Mouse (Mus musculus) heart, postnatal 0 days (tissue): ENCODE measurements at regions not wholly inside any gene's neighbourhood (a gene's known extent, or its start where the extent isn't known, plus 50 kb on each side); places are given as distances from the start of the nearest gene placed in this dataset.

Experiments used
- CTCF ChIP-seq: IDR thresholded peaks from 2 replicates; pipeline ENCODE4 v1.5.1; 2016; ENCODE audit warnings: antibody characterized with exemption, control low read depth, low read depth
- EP300 ChIP-seq: IDR thresholded peaks from 2 replicates; pipeline ENCODE4 v1.6.1; 2016; ENCODE audit warnings: antibody characterized with exemption, low read depth

DNA sequence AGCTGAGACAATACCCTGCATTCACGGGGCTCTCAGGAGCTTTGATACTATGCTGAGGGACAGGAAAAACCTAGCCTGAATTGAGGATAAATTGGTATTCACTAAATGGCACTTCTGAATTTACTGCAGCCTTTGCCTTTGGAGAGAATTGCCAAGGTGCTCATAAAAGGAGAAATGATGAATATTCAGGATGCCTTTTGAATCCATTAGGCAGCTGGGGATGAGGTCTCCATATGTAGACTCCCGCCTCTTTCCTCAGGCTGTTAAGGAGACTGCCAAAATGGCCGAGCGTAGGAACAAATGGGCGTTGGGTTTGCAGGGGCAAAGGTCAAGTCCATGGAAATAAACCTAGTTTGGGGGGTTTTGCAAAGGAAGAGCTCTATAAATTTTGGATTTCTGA is 123.5 kb downstream of the Hlx start:
- no peak for TF ChIP-seq CTCF
- TF ChIP-seq EP300: no peak
